Mouse (Mus musculus) embryonic fibroblast, embryonic 13.5 days (primary cell): ENCODE data around the gene Tubg1.

Experiments used
- CTCF ChIP-seq: IDR thresholded peaks from 2 replicates; pipeline ENCODE4 v1.5.1; 2011; ENCODE audit warnings: mild to moderate bottlenecking, control low read depth, low read length, moderate library complexity, borderline replicate concordance; ENCODE audit not compliant: insufficient read depth
- POLR2A ChIP-seq: IDR thresholded peaks from 2 replicates; pipeline ENCODE4 v1.6.1; 2011; ENCODE audit warnings: low read depth, mild to moderate bottlenecking, control low read depth, low read length, moderate library complexity

DNA sequence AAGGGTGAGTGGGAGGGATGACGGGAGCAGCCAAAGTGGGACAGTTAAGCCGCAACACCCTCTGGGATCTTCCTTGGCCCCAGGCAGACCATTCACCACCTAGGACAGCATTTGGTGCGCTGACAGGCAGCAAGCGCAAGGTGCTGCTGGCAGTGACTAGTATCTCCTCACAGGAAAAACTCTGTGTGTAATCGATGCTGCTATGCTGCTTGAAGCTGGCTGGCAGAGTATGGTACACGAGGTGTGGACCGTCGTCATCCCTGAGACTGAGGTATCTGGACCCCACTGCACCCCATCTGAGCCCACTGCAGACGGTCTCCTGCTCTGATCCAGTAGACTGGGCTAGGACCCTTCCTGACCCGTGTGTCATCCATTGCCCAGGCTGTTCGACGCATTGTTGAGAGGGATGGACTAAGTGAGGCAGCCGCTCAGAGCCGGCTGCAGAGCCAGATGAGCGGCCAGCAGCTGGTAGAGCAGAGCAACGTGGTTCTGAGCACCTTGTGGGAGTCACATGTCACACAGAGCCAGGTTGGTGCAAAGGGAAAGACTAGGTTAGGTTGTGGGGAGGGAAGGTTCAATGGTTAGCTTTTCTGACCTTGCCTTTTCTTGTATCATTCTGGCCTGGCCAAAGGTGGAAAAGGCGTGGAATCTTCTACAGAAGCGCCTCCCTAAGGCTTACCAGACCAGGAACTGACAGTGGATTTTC, 34.0 kb upstream of the Tubg1 start:
- TF ChIP-seq CTCF (no peak), POLR2A (no peak)
